Mouse (Mus musculus): ENCODE results near the gene Polr2j. TPM values are rescaled to one million over a fixed set of nuclear protein-coding genes. Genes with fewer than 3 reads are reported as not detected.

The Polr2j gene
- polyA plus RNA-seq, 1 experiment from 2014 or later, result 190 TPM

GRCm38 (mm10) chr5:136083669-136084107, 32.7 kb upstream of the Polr2j start, which contains the start of gene Rasa4:
Gene Rasa4 (plus strand): TSS chr5:136083916.
- Histone ChIP-seq H3K27ac (ENCODE audit: low read length) (peak within 1 kb of the TSS; percentile 44), H3K9me3 (replicated peaks; ENCODE audit: control insufficient read depth, low read length, poor library complexity, severe bottlenecking) (no peaks in the 10 kb centered on the region), H3K4me1 (ENCODE audit: control insufficient read depth, insufficient read depth, low read length) (peaks cover 20% of the 10 kb centered on the region), H3K27me3 (ENCODE audit: control insufficient read depth, insufficient read depth, low read depth, low read length) (no peaks in the 10 kb centered on the region), H3K4me2 (ENCODE audit: low read length) (peak within 1 kb of the TSS; percentile 69), H3K9ac (ENCODE audit: low read depth, low read length) (peak within 1 kb of the TSS; percentile 66), H3K4me3 (ENCODE audit: low read depth, low read length) (peak within 1 kb of the TSS; percentile 56), H3K36me3 (ENCODE audit: control insufficient read depth, insufficient read depth, low read length) (no peaks in the 10 kb centered on the region)
- 0% methylated on average over 24 of the region's 28 CpGs for WGBS
- peak; percentile 95 for ATAC-seq

- ATAC-seq, result peak; percentile 66
- Histone ChIP-seq H3K4me2 (ENCODE audit: low read length) (peak overlapping the region; percentile 69), H3K27ac (ENCODE audit: low read length) (peak overlapping the region; percentile 44), H3K27me3 (ENCODE audit: control insufficient read depth, insufficient read depth, low read depth, low read length) (no peaks in the 10 kb centered on the region), H3K9me3 (replicated peaks; ENCODE audit: control insufficient read depth, low read length, poor library complexity, severe bottlenecking) (no peaks in the 10 kb centered on the region), H3K4me3 (ENCODE audit: low read depth, low read length) (peak overlapping the region; percentile 56), H3K4me1 (ENCODE audit: control insufficient read depth, insufficient read depth, low read length) (peaks cover 20% of the 10 kb centered on the region), H3K9ac (ENCODE audit: low read depth, low read length) (peak overlapping the region; percentile 66), H3K36me3 (ENCODE audit: control insufficient read depth, insufficient read depth, low read length) (no peaks in the 10 kb centered on the region)
- 1% methylated on average over 23 of the region's 23 CpGs for WGBS
Observed at GRCm38 (mm10) chr5:136084144-136084881, 32.1 kb upstream of the Polr2j start.

- 6% methylated on average over 17 of the region's 21 CpGs for WGBS
- peak overlapping the region; percentile 66 for H3K9ac ChIP-seq (ENCODE audit: low read depth, low read length)
- no peaks in the 10 kb centered on the region for H3K36me3 ChIP-seq (ENCODE audit: control insufficient read depth, insufficient read depth, low read length)
- peak; percentile 41 for ATAC-seq
- H3K27me3 ChIP-seq (ENCODE audit: control insufficient read depth, insufficient read depth, low read depth, low read length), result no peaks in the 10 kb centered on the region
- H3K27ac ChIP-seq (ENCODE audit: low read length), result peak overlapping the region; percentile 69
- no peaks in the 10 kb centered on the region for H3K9me3 ChIP-seq (replicated peaks; ENCODE audit: control insufficient read depth, low read length, poor library complexity, severe bottlenecking)
- H3K4me2 ChIP-seq (ENCODE audit: low read length), result peak overlapping the region; percentile 69
- H3K4me3 ChIP-seq (ENCODE audit: low read depth, low read length), result peak overlapping the region; percentile 56
- peaks cover 20% of the 10 kb centered on the region for H3K4me1 ChIP-seq (ENCODE audit: control insufficient read depth, insufficient read depth, low read length)
Observed at GRCm38 (mm10) chr5:136084891-136085651, 31.4 kb upstream of the Polr2j start.

GRCm38 (mm10) chr5:136086290-136086689, 30.1 kb upstream of the Polr2j start:
- H3K4me3 ChIP-seq (ENCODE audit: low read depth, low read length), result no peak overlapping the region
- H3K27me3 ChIP-seq (ENCODE audit: control insufficient read depth, insufficient read depth, low read depth, low read length), result no peaks in the 10 kb centered on the region
- peaks cover 20% of the 10 kb centered on the region for H3K4me1 ChIP-seq (ENCODE audit: control insufficient read depth, insufficient read depth, low read length)
- no peak for ATAC-seq
- H3K27ac ChIP-seq (ENCODE audit: low read length), result no peak overlapping the region
- H3K9ac ChIP-seq (ENCODE audit: low read depth, low read length), result no peak overlapping the region
- H3K9me3 ChIP-seq (replicated peaks; ENCODE audit: control insufficient read depth, low read length, poor library complexity, severe bottlenecking), result no peaks in the 10 kb centered on the region
- no peak overlapping the region for H3K4me2 ChIP-seq (ENCODE audit: low read length)
- WGBS, result 95% methylated on average over 8 of the region's 8 CpGs
- H3K36me3 ChIP-seq (ENCODE audit: control insufficient read depth, insufficient read depth, low read length), result no peaks in the 10 kb centered on the region

GRCm38 (mm10) chr5:136088821-136089575, 27.4 kb upstream of the Polr2j start:
- Histone ChIP-seq H3K4me1 (ENCODE audit: control insufficient read depth, insufficient read depth, low read length) (peaks cover 16% of the 10 kb centered on the region), H3K9ac (ENCODE audit: low read depth, low read length) (no peak overlapping the region), H3K4me2 (ENCODE audit: low read length) (no peak overlapping the region), H3K9me3 (replicated peaks; ENCODE audit: control insufficient read depth, low read length, poor library complexity, severe bottlenecking) (no peaks in the 10 kb centered on the region), H3K27ac (ENCODE audit: low read length) (no peak overlapping the region), H3K4me3 (ENCODE audit: low read depth, low read length) (no peak overlapping the region), H3K36me3 (ENCODE audit: control insufficient read depth, insufficient read depth, low read length) (peaks cover 4% of the 10 kb centered on the region; the same call in 1 of the 2 replicates), H3K27me3 (ENCODE audit: control insufficient read depth, insufficient read depth, low read depth, low read length) (no peaks in the 10 kb centered on the region)
- no peak for ATAC-seq
- 16% methylated on average over 14 of the region's 14 CpGs for WGBS

- no peak overlapping the region for H3K9ac ChIP-seq (ENCODE audit: low read depth, low read length)
- no peak overlapping the region for H3K4me3 ChIP-seq (ENCODE audit: low read depth, low read length)
- peaks cover 4% of the 10 kb centered on the region; the same call in 1 of the 2 replicates for H3K36me3 ChIP-seq (ENCODE audit: control insufficient read depth, insufficient read depth, low read length)
- no peaks in the 10 kb centered on the region for H3K27me3 ChIP-seq (ENCODE audit: control insufficient read depth, insufficient read depth, low read depth, low read length)
- no peaks in the 10 kb centered on the region for H3K9me3 ChIP-seq (replicated peaks; ENCODE audit: control insufficient read depth, low read length, poor library complexity, severe bottlenecking)
- H3K4me1 ChIP-seq (ENCODE audit: control insufficient read depth, insufficient read depth, low read length), result no peaks in the 10 kb centered on the region
- 70% methylated on average over 5 of the region's 5 CpGs for WGBS
- H3K4me2 ChIP-seq (ENCODE audit: low read length), result no peak overlapping the region
- ATAC-seq, result no peak
- H3K27ac ChIP-seq (ENCODE audit: low read length), result no peak overlapping the region
Observed at GRCm38 (mm10) chr5:136091927-136092326, 24.5 kb upstream of the Polr2j start.

- Histone ChIP-seq H3K9ac (ENCODE audit: low read depth, low read length) (no peak overlapping the region), H3K27ac (ENCODE audit: low read length) (no peak overlapping the region), H3K4me3 (ENCODE audit: low read depth, low read length) (no peak overlapping the region), H3K27me3 (ENCODE audit: control insufficient read depth, insufficient read depth, low read depth, low read length) (no peaks in the 10 kb centered on the region), H3K4me2 (ENCODE audit: low read length) (no peak overlapping the region), H3K9me3 (replicated peaks; ENCODE audit: control insufficient read depth, low read length, poor library complexity, severe bottlenecking) (no peaks in the 10 kb centered on the region), H3K36me3 (ENCODE audit: control insufficient read depth, insufficient read depth, low read length) (peaks cover 4% of the 10 kb centered on the region; the same call in 1 of the 2 replicates), H3K4me1 (ENCODE audit: control insufficient read depth, insufficient read depth, low read length) (no peaks in the 10 kb centered on the region)
- WGBS, result 48% methylated on average over 8 of the region's 8 CpGs
- no peak for ATAC-seq
Observed at GRCm38 (mm10) chr5:136094249-136095010, 22.0 kb upstream of the Polr2j start.

- no peaks in the 10 kb centered on the region for H3K4me1 ChIP-seq (ENCODE audit: control insufficient read depth, insufficient read depth, low read length)
Observed at GRCm38 (mm10) chr5:136095089-136095488, 21.3 kb upstream of the Polr2j start.

More at GRCm38 (mm10) chr5:136095089-136095488, 21.3 kb upstream of the Polr2j start:
- Histone ChIP-seq H3K27ac (ENCODE audit: low read length) (no peak overlapping the region), H3K9me3 (replicated peaks; ENCODE audit: control insufficient read depth, low read length, poor library complexity, severe bottlenecking) (no peaks in the 10 kb centered on the region), H3K36me3 (ENCODE audit: control insufficient read depth, insufficient read depth, low read length) (peaks cover 4% of the 10 kb centered on the region; the same call in 1 of the 2 replicates), H3K9ac (ENCODE audit: low read depth, low read length) (no peak overlapping the region), H3K27me3 (ENCODE audit: control insufficient read depth, insufficient read depth, low read depth, low read length) (no peaks in the 10 kb centered on the region), H3K4me3 (ENCODE audit: low read depth, low read length) (no peak overlapping the region), H3K4me2 (ENCODE audit: low read length) (no peak overlapping the region)
- 70% methylated on average over 7 of the region's 7 CpGs for WGBS
- no peak for ATAC-seq
